Mouse (Mus musculus) ES-Bruce4 (cell line): Measurements from ENCODE around the gene Dennd5a.

Experiments
- CTCF ChIP-seq: IDR thresholded peaks from one replicate; pipeline ENCODE4 v1.8.1; 2011; ENCODE audit warnings: low read depth, low read length
- POLR2A ChIP-seq: IDR thresholded peaks from one replicate; pipeline ENCODE4 v1.8.1; 2011; ENCODE audit warnings: low read length; ENCODE audit not compliant: insufficient read depth

DNA sequence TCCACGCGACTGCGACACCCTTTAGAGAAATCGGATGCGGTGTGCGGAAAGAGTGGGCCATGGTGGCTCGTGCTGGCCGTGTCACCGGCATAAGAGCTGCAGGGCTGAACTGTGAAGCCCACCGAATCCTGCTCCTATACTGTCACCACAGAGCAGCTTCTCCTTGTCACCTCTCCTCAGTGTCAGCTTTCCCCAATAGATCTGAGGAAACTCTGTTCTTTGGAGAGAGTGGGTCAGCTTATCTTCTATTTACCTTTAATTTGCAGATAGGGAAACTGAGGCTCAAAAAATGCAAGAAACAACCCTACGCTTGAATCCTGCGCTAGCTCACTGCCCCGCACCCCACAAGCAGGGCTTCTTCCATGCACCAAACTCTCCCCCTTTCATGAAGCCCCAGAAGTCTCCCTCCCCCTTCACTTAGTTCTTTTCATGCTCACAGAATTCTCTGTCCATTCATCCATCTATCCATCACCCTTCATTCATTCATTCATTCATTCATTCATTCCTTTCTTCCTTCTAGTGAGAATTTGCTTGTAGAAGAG is 414 bp upstream of the Dennd5a start:
- TF ChIP-seq CTCF (no peak), POLR2A (no peak)
